Mouse (Mus musculus): Measurements from ENCODE around the gene Fbln5. TPM values are rescaled to one million over a fixed set of nuclear protein-coding genes. Genes with fewer than 3 reads are reported as not detected.

Fbln5 gene
- polyA plus RNA-seq, 1 experiment from 2014 or later: 6.4 TPM

- Histone ChIP-seq H3K27me3 (no peaks in the 10 kb centered on the region), H3K36me3 (peaks cover 15% of the 10 kb centered on the region), H3K27ac (replicated peaks) (no peak overlapping the region), H3K9ac (replicated peaks) (no peak overlapping the region), H3K4me1 (no peaks in the 10 kb centered on the region), H3K4me3 (no peak overlapping the region), H3K9me3 (no peaks in the 10 kb centered on the region), H3K4me2 (replicated peaks) (no peak overlapping the region)
- ATAC-seq (replicated peaks): no peak
- 88% methylated on average over 7 of the region's 7 CpGs for WGBS
Measured at GRCm38 (mm10) chr12:101832179-101833114, 13.6 kb upstream of the Fbln5 start.

- no peak overlapping the region for H3K9ac ChIP-seq (replicated peaks)
- H3K4me3 ChIP-seq: no peak overlapping the region
- 0 out of 2 replicates have a peak, but pooled peaks have one; percentile 43 for ATAC-seq (replicated peaks)
- H3K4me1 ChIP-seq: no peaks in the 10 kb centered on the region
- H3K36me3 ChIP-seq: peaks cover 9% of the 10 kb centered on the region
- H3K4me2 ChIP-seq (replicated peaks): no peak overlapping the region
- H3K9me3 ChIP-seq: no peaks in the 10 kb centered on the region
- 77% methylated on average over 4 of the region's 4 CpGs for WGBS
- H3K27ac ChIP-seq (replicated peaks): no peak overlapping the region
- H3K27me3 ChIP-seq: no peaks in the 10 kb centered on the region
Measured at GRCm38 (mm10) chr12:101831221-101831620, 12.4 kb upstream of the Fbln5 start.

GRCm38 (mm10) chr12:101823161-101823560, 4.3 kb upstream of the Fbln5 start:
- H3K9me3 ChIP-seq: no peaks in the 10 kb centered on the region

GRCm38 (mm10) chr12:101821596-101821995, 2.7 kb upstream of the Fbln5 start:
- H3K27me3 ChIP-seq: 0 out of 2 replicates have a peak, but pooled peaks cover 9% of the 10 kb centered on the region
- H3K27ac ChIP-seq (replicated peaks): no peak overlapping the region
- no peak overlapping the region for H3K9ac ChIP-seq (replicated peaks)
- H3K4me1 ChIP-seq: peaks cover 16% of the 10 kb centered on the region
- no peak for ATAC-seq (replicated peaks)
- H3K36me3 ChIP-seq: no peaks in the 10 kb centered on the region
- WGBS: 38% methylated on average over 3 of the region's 3 CpGs
- H3K4me3 ChIP-seq: no peak overlapping the region
- no peaks in the 10 kb centered on the region for H3K9me3 ChIP-seq
- H3K4me2 ChIP-seq (replicated peaks): no peak overlapping the region

More at GRCm38 (mm10) chr12:101823161-101823560, 4.3 kb upstream of the Fbln5 start:
- Histone ChIP-seq H3K4me3 (no peak overlapping the region), H3K27ac (replicated peaks) (no peak overlapping the region), H3K4me1 (peaks cover 14% of the 10 kb centered on the region), H3K36me3 (no peaks in the 10 kb centered on the region), H3K9ac (replicated peaks) (no peak overlapping the region), H3K4me2 (replicated peaks) (no peak overlapping the region), H3K27me3 (0 out of 2 replicates have a peak, but pooled peaks cover 6% of the 10 kb centered on the region)
- no peak for ATAC-seq (replicated peaks)
- 95% methylated on average over 4 of the region's 4 CpGs for WGBS

- no peak; the same call in 1 of the 2 replicates for ATAC-seq (replicated peaks)
- 38% methylated on average over 9 of the region's 9 CpGs for WGBS
- H3K27ac ChIP-seq (replicated peaks): no peak overlapping the region
- peak overlapping the region; percentile 86 for H3K4me2 ChIP-seq (replicated peaks)
- no peaks in the 10 kb centered on the region for H3K36me3 ChIP-seq
- H3K9ac ChIP-seq (replicated peaks): no peak overlapping the region
- peaks cover 16% of the 10 kb centered on the region for H3K4me1 ChIP-seq
- H3K9me3 ChIP-seq: no peaks in the 10 kb centered on the region
- 0 out of 2 replicates have a peak, but pooled peaks cover 9% of the 10 kb centered on the region for H3K27me3 ChIP-seq
- peak overlapping the region; percentile 48 for H3K4me3 ChIP-seq
Measured at GRCm38 (mm10) chr12:101819570-101819969, 715 bp upstream of the Fbln5 start.

GRCm38 (mm10) chr12:101818246-101818607, 628 bp downstream of the Fbln5 start:
- peaks cover 16% of the 10 kb centered on the region for H3K4me1 ChIP-seq
- 0 out of 2 replicates have a peak, but pooled peaks cover 9% of the 10 kb centered on the region for H3K27me3 ChIP-seq
- H3K27ac ChIP-seq (replicated peaks): no peak overlapping the region
- H3K9ac ChIP-seq (replicated peaks): peak overlapping the region; percentile 38; the same call in 1 of the 2 replicates
- no peaks in the 10 kb centered on the region for H3K9me3 ChIP-seq
- H3K4me3 ChIP-seq: peak overlapping the region; percentile 48
- WGBS: 28% methylated on average over 11 of the region's 11 CpGs
- no peak for ATAC-seq (replicated peaks)
- peak overlapping the region; percentile 86 for H3K4me2 ChIP-seq (replicated peaks)
- H3K36me3 ChIP-seq: no peaks in the 10 kb centered on the region

GRCm38 (mm10) chr12:101816810-101817209, 2.0 kb downstream of the Fbln5 start:
- Histone ChIP-seq H3K4me1 (peaks cover 16% of the 10 kb centered on the region), H3K9me3 (no peaks in the 10 kb centered on the region), H3K4me3 (no peak overlapping the region), H3K27me3 (0 out of 2 replicates have a peak, but pooled peaks cover 9% of the 10 kb centered on the region), H3K36me3 (no peaks in the 10 kb centered on the region), H3K4me2 (replicated peaks) (no peak overlapping the region), H3K9ac (replicated peaks) (no peak overlapping the region), H3K27ac (replicated peaks) (no peak overlapping the region)
- WGBS: 48% methylated on average over 5 of the region's 5 CpGs
- ATAC-seq (replicated peaks): no peak

GRCm38 (mm10) chr12:101815796-101816195, 3.1 kb downstream of the Fbln5 start:
- WGBS: 84% methylated on average over 6 of the region's 6 CpGs
- no peak for ATAC-seq (replicated peaks)
- peaks cover 16% of the 10 kb centered on the region for H3K4me1 ChIP-seq
- 0 out of 2 replicates have a peak, but pooled peaks cover 9% of the 10 kb centered on the region for H3K27me3 ChIP-seq
- no peak overlapping the region for H3K9ac ChIP-seq (replicated peaks)
- no peak overlapping the region for H3K27ac ChIP-seq (replicated peaks)
- no peak overlapping the region for H3K4me3 ChIP-seq
- no peaks in the 10 kb centered on the region for H3K9me3 ChIP-seq
- no peak overlapping the region for H3K4me2 ChIP-seq (replicated peaks)
- H3K36me3 ChIP-seq: no peaks in the 10 kb centered on the region

- Histone ChIP-seq H3K9ac (replicated peaks) (no peak overlapping the region), H3K36me3 (no peaks in the 10 kb centered on the region), H3K27ac (replicated peaks) (no peak overlapping the region), H3K4me2 (replicated peaks) (no peak overlapping the region), H3K27me3 (0 out of 2 replicates have a peak, but pooled peaks cover 6% of the 10 kb centered on the region), H3K9me3 (no peaks in the 10 kb centered on the region), H3K4me1 (peaks cover 14% of the 10 kb centered on the region), H3K4me3 (no peak overlapping the region)
- 90% methylated on average over 2 of the region's 2 CpGs for WGBS
- no peak for ATAC-seq (replicated peaks)
Measured at GRCm38 (mm10) chr12:101814423-101814822, 4.4 kb downstream of the Fbln5 start.

- no peak overlapping the region for H3K4me2 ChIP-seq (replicated peaks)
- no peak for ATAC-seq (replicated peaks)
- 69% methylated on average over 6 of the region's 6 CpGs for WGBS
- no peak overlapping the region for H3K4me3 ChIP-seq
- no peak overlapping the region for H3K9ac ChIP-seq (replicated peaks)
- H3K9me3 ChIP-seq: no peaks in the 10 kb centered on the region
- H3K27me3 ChIP-seq: no peaks in the 10 kb centered on the region
- H3K36me3 ChIP-seq: no peaks in the 10 kb centered on the region
- no peaks in the 10 kb centered on the region for H3K4me1 ChIP-seq
- no peak overlapping the region for H3K27ac ChIP-seq (replicated peaks)
Measured at GRCm38 (mm10) chr12:101811181-101811580, 7.7 kb downstream of the Fbln5 start.

GRCm38 (mm10) chr12:101810515-101810914, 8.3 kb downstream of the Fbln5 start:
- no peak for ATAC-seq (replicated peaks)
- Histone ChIP-seq H3K9me3 (no peaks in the 10 kb centered on the region), H3K9ac (replicated peaks) (no peak overlapping the region), H3K4me2 (replicated peaks) (no peak overlapping the region), H3K4me3 (no peak overlapping the region), H3K27me3 (no peaks in the 10 kb centered on the region), H3K4me1 (no peaks in the 10 kb centered on the region), H3K36me3 (no peaks in the 10 kb centered on the region), H3K27ac (replicated peaks) (no peak overlapping the region)
- WGBS: 65% methylated on average over 2 of the region's 2 CpGs

- Histone ChIP-seq H3K9me3 (no peaks in the 10 kb centered on the region), H3K4me3 (no peak overlapping the region), H3K27me3 (no peaks in the 10 kb centered on the region), H3K27ac (replicated peaks) (no peak overlapping the region), H3K4me1 (no peaks in the 10 kb centered on the region), H3K4me2 (replicated peaks) (no peak overlapping the region), H3K9ac (replicated peaks) (no peak overlapping the region), H3K36me3 (no peaks in the 10 kb centered on the region)
- ATAC-seq (replicated peaks): no peak
- WGBS: 39% methylated on average over 2 of the region's 2 CpGs
Measured at GRCm38 (mm10) chr12:101807400-101807799, 11.5 kb downstream of the Fbln5 start.

All from forebrain, embryonic 15.5 days (tissue).